Mouse (Mus musculus) ES-Bruce4 (cell line): ENCODE results near the gene Syt17.
"Not testable (repeated sequence)": the region's sequence is repeated elsewhere in the genome, so short reads cannot be mapped to it uniquely, and the experiment has no call there.

Experiments used
- CTCF ChIP-seq: IDR thresholded peaks from one replicate; pipeline ENCODE4 v1.8.1; 2011; ENCODE audit warnings: low read depth, low read length
- POLR2A ChIP-seq: IDR thresholded peaks from one replicate; pipeline ENCODE4 v1.8.1; 2011; ENCODE audit warnings: low read length; ENCODE audit not compliant: insufficient read depth

GRCm38 (mm10) chr7:118356410-118357005 is 91.5 kb downstream of the Syt17 start:
- not testable (repeated sequence) for TF ChIP-seq CTCF, POLR2A
